Mouse (Mus musculus): ENCODE data around the gene Gm15107. TPM values are rescaled to one million over a fixed set of nuclear protein-coding genes. Genes with fewer than 3 reads are reported as not detected.
"Not testable (repeated sequence)": the region's sequence is repeated elsewhere in the genome, so short reads cannot be mapped to it uniquely, and the experiment has no call there.

Gene Gm15107
- not detected in 2 replicates for polyA plus RNA-seq (2016; fragmentation: Nextera tagmentation; extraction: Ambion mirVana)

DNA sequence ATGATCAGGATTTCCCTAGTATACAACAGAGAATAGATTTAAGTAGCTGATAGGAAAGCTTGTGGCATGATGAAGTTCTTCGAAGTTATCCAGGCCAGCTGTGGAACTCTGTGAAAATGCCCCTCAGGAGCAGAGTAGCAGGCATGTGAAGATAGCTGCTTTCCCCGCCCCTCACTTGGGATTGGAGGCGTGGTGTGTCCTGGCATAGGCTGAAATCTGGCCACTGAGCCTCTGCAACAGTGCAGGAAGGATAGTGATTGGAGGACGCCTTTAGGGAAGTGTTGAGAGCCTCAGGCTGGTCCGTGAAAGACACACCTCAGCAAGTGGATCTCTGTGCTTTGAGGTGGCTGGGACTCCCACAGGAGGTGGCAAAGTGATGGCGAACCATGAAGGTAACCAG, at the start of gene Gm15107:
Gene Gm15107 (plus strand): TSS at position 301 of the 400 bp plus-strand sequence.
- not testable (repeated sequence) for H3K27me3 ChIP-seq; H3K27ac ChIP-seq; H3K9ac ChIP-seq (replicated peaks); H3K4me3 ChIP-seq (replicated peaks); H3K4me1 ChIP-seq (replicated peaks); H3K4me2 ChIP-seq; H3K36me3 ChIP-seq; H3K9me3 ChIP-seq; ATAC-seq (ENCODE audit: insufficient number of reproducible peaks, insufficient read depth, low FRiP score, low TSS enrichment, low read depth)
- 67% methylated on average over 1 of the region's 6 CpGs for WGBS

Other genes with a start within 250 kb of the Gm15107 start
- gene Gm15080, start 187.7 kb upstream of the Gm15107 start, polyA plus RNA-seq (2016; fragmentation: Nextera tagmentation; extraction: Ambion mirVana): not detected in 2 replicates

Data from limb, embryonic 12.5 days (tissue).